9 mouse cellular contexts compared by ENCODE assay signal in the genomic region with DNA sequence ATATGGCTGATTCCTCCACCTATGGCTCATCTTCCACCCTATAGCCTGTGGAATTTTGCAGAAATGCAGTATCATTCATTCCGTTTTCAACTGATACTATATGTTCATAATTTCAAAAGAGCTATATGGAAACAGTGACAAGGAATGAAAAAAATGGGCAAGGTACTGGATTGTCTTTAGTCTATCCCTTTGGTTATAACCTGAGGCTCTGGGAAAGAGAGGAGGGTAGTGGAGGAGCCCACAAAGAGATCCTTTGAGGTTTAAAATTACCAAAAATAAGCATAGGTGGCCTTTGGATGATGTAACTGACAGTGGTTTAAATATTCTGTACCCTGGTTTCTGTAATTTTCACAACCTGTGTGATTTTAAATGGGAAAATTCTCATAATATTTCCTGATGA. TPM values are rescaled to one million over a fixed set of nuclear protein-coding genes. Genes with fewer than 3 reads are reported as not detected.
DNase-seq lines count a peak whose midpoint lies in the region; ATAC-seq and TF ChIP-seq lines count a peak whose summit lies in the region.
"Had no signal": no experiment of that assay in that cellular context is flagged by ENCODE, and none has a peak within 500 bp of the region (broad histone marks: within the 10 kb centered on the region; RNA-seq: fewer than 3 reads in every experiment).

No protein-coding gene starts in this region.

- no peak overlapping the region for H3K27ac ChIP-seq in liver, embryonic 12.5 days
- H3K27ac ChIP-seq in liver, embryonic 11.5 days (ENCODE audit: low read depth, low read length): no peak overlapping the region
- H3K27ac ChIP-seq in forebrain, embryonic 14.5 days (ENCODE audit: low read depth, low read length): 0 out of 2 replicates have a peak overlapping the region, but pooled peaks have one; percentile 85
- H3K27ac ChIP-seq in intestine, postnatal 0 days (ENCODE audit: low read depth, low read length): no peak overlapping the region
- peak overlapping the region; percentile 88 for H3K27ac ChIP-seq in neural tube, embryonic 15.5 days (replicated peaks)

- no peak overlapping the region for H3K4me3 ChIP-seq in liver, embryonic 12.5 days
- no peak overlapping the region for H3K4me3 ChIP-seq in liver, embryonic 11.5 days (ENCODE audit: low read depth, low read length)
- H3K4me3 ChIP-seq in forebrain, embryonic 14.5 days (ENCODE audit: low read depth, low read length): peak overlapping the region; percentile 43
- no peak overlapping the region for H3K4me3 ChIP-seq in intestine, postnatal 0 days (ENCODE audit: low read depth, low read length)
- H3K4me3 ChIP-seq in neural tube, embryonic 15.5 days (replicated peaks): peak overlapping the region; percentile 50

- 13% methylated on average over 1 of the region's 1 CpGs for WGBS in liver, embryonic 12.5 days (ENCODE audit: insufficient replicate concordance)
- 32% methylated on average over 1 of the region's 1 CpGs for WGBS in liver, embryonic 11.5 days
- WGBS in forebrain, embryonic 14.5 days: 24% methylated on average over 1 of the region's 1 CpGs
- WGBS in intestine, postnatal 0 days: 23% methylated on average over 1 of the region's 1 CpGs
- 35% methylated on average over 1 of the region's 1 CpGs for WGBS in neural tube, embryonic 15.5 days

- no peak for ATAC-seq in liver, embryonic 12.5 days
- no peak for ATAC-seq in liver, embryonic 11.5 days (replicated peaks; ENCODE audit: low FRiP score)
- ATAC-seq in forebrain, embryonic 14.5 days: peak; percentile 49; the same call in 1 of the 2 replicates
- ATAC-seq in intestine, postnatal 0 days: no peak
- ATAC-seq in neural tube, embryonic 15.5 days (ENCODE audit: low FRiP score): peak; percentile 55
- ATAC-seq: Patski had no signal

- DNase-seq in liver, embryonic 11.5 days (ENCODE audit: low spot score): no peak
- no peak for DNase-seq in forebrain, embryonic 14.5 days (ENCODE audit: low spot score)
- no peak for DNase-seq in right cerebral cortex, postnatal 36 days (ENCODE audit: low spot score in 2 of 2)
- no peak for DNase-seq in cerebellum, adult 8-10 months

- H3K36me3 ChIP-seq in liver, embryonic 12.5 days: no peaks in the 10 kb centered on the region
- no peaks in the 10 kb centered on the region for H3K36me3 ChIP-seq in liver, embryonic 11.5 days (ENCODE audit: control insufficient read depth, insufficient read depth, low read length)
- no peaks in the 10 kb centered on the region for H3K36me3 ChIP-seq in forebrain, embryonic 14.5 days (ENCODE audit: control insufficient read depth, insufficient read depth, low read length)
- H3K36me3 ChIP-seq in intestine, postnatal 0 days (ENCODE audit: control insufficient read depth, insufficient read depth): no peaks in the 10 kb centered on the region
- no peaks in the 10 kb centered on the region for H3K36me3 ChIP-seq in neural tube, embryonic 15.5 days

- no peaks in the 10 kb centered on the region for H3K4me1 ChIP-seq in liver, embryonic 12.5 days
- H3K4me1 ChIP-seq in liver, embryonic 11.5 days (replicated peaks; ENCODE audit: control insufficient read depth, insufficient read depth, low read length): no peaks in the 10 kb centered on the region
- H3K4me1 ChIP-seq in forebrain, embryonic 14.5 days (ENCODE audit: control insufficient read depth, insufficient read depth, low read length): no peaks in the 10 kb centered on the region
- H3K4me1 ChIP-seq in intestine, postnatal 0 days (replicated peaks; ENCODE audit: control insufficient read depth, insufficient read depth, low read length): no peaks in the 10 kb centered on the region
- no peaks in the 10 kb centered on the region for H3K4me1 ChIP-seq in neural tube, embryonic 15.5 days

- H3K9me3 ChIP-seq in liver, embryonic 12.5 days (replicated peaks): no peaks in the 10 kb centered on the region
- H3K9me3 ChIP-seq in liver, embryonic 11.5 days (ENCODE audit: control insufficient read depth, low read length): no peaks in the 10 kb centered on the region
- no peaks in the 10 kb centered on the region for H3K9me3 ChIP-seq in forebrain, embryonic 14.5 days (replicated peaks; ENCODE audit: control insufficient read depth, low read length)
- no peaks in the 10 kb centered on the region for H3K9me3 ChIP-seq in intestine, postnatal 0 days (ENCODE audit: control insufficient read depth)
- H3K9me3 ChIP-seq in neural tube, embryonic 15.5 days (replicated peaks): no peaks in the 10 kb centered on the region

- H3K27me3 ChIP-seq in liver, embryonic 12.5 days (replicated peaks): peaks cover 25% of the 10 kb centered on the region
- peaks cover 27% of the 10 kb centered on the region for H3K27me3 ChIP-seq in liver, embryonic 11.5 days (replicated peaks; ENCODE audit: control insufficient read depth, insufficient read depth, low read length)
- 0 out of 2 replicates have a peak, but pooled peaks cover 3% of the 10 kb centered on the region for H3K27me3 ChIP-seq in forebrain, embryonic 14.5 days (replicated peaks; ENCODE audit: control insufficient read depth, insufficient read depth, low read length)
- H3K27me3 ChIP-seq in intestine, postnatal 0 days (replicated peaks; ENCODE audit: control insufficient read depth, insufficient read depth, low read length): peaks cover 14% of the 10 kb centered on the region; the same call in 1 of the 2 replicates
- peaks cover 16% of the 10 kb centered on the region; the same call in 1 of the 2 replicates for H3K27me3 ChIP-seq in neural tube, embryonic 15.5 days (replicated peaks)

- H3K4me2 ChIP-seq in liver, embryonic 12.5 days: peak overlapping the region; percentile 34; the same call in 1 of the 2 replicates
- no peak overlapping the region for H3K4me2 ChIP-seq in liver, embryonic 11.5 days
- peak overlapping the region; percentile 45 for H3K4me2 ChIP-seq in forebrain, embryonic 14.5 days (ENCODE audit: low read length)
- 0 out of 2 replicates have a peak overlapping the region, but pooled peaks have one; percentile 54 for H3K4me2 ChIP-seq in intestine, postnatal 0 days (replicated peaks; ENCODE audit: low read depth)
- peak overlapping the region; percentile 47 for H3K4me2 ChIP-seq in neural tube, embryonic 15.5 days

- no peak for TF ChIP-seq CTCF in intestine, postnatal 0 days (IDR thresholded peaks at IDR 0.05; ENCODE audit: low read depth)

- H3K9ac ChIP-seq in liver, embryonic 12.5 days: no peak overlapping the region
- no peak overlapping the region for H3K9ac ChIP-seq in liver, embryonic 11.5 days (ENCODE audit: low read depth, low read length)
- H3K9ac ChIP-seq in forebrain, embryonic 14.5 days (ENCODE audit: low read length): peak overlapping the region; percentile 66
- no peak overlapping the region for H3K9ac ChIP-seq in intestine, postnatal 0 days (ENCODE audit: low read depth, low read length)
- peak overlapping the region; percentile 52; the same call in 1 of the 2 replicates for H3K9ac ChIP-seq in neural tube, embryonic 15.5 days (replicated peaks)

RNA-seq across cellular contexts. Expression of a gene that starts 0.4 kb away (rescaled TPM):
- polyA plus RNA-seq in liver, embryonic 12.5 days (2016; fragmentation: Nextera tagmentation; extraction: Ambion mirVana): 0.24 and 0.27 TPM in 2 replicates
- 0.58 and 1.1 TPM in 2 replicates for polyA plus RNA-seq in liver, embryonic 11.5 days (2014; fragmentation: Nextera tagmentation; extraction: Ambion mirVana)
- polyA plus RNA-seq in forebrain, embryonic 14.5 days (2014; fragmentation: Nextera tagmentation; extraction: Ambion mirVana): 35.5 and 45.5 TPM in 2 replicates
- polyA plus RNA-seq in intestine, postnatal 0 days (2015; fragmentation: Nextera tagmentation; extraction: Ambion mirVana): 1.0 and 1.3 TPM in 2 replicates
- polyA plus RNA-seq in neural tube, embryonic 15.5 days (2015; fragmentation: Nextera tagmentation; extraction: Ambion mirVana): 112 and 129 TPM in 2 replicates
- polyA plus RNA-seq: large intestine, adult 2 months; Patski had no signal

Comparison
In these comparisons a context has a peak if more than half of its experiments do, and no peak if none do; other contexts are left out.
1. ATAC-seq: peak in forebrain, embryonic 14.5 days (single experiment) and neural tube, embryonic 15.5 days (single experiment); none in liver, embryonic 12.5 days (single experiment), liver, embryonic 11.5 days (single experiment) and intestine, postnatal 0 days (single experiment).
2. H3K27ac ChIP-seq: peak in forebrain, embryonic 14.5 days (single experiment) and neural tube, embryonic 15.5 days (single experiment); none in liver, embryonic 12.5 days (single experiment), liver, embryonic 11.5 days (single experiment) and intestine, postnatal 0 days (single experiment).
3. H3K4me3 ChIP-seq: peak in forebrain, embryonic 14.5 days (single experiment) and neural tube, embryonic 15.5 days (single experiment); none in liver, embryonic 12.5 days (single experiment), liver, embryonic 11.5 days (single experiment) and intestine, postnatal 0 days (single experiment).
4. H3K9ac ChIP-seq: peak in forebrain, embryonic 14.5 days (single experiment) and neural tube, embryonic 15.5 days (single experiment); none in liver, embryonic 12.5 days (single experiment), liver, embryonic 11.5 days (single experiment) and intestine, postnatal 0 days (single experiment).
5. RNA of a gene that starts 0.4 kb away (polyA plus RNA-seq): 112 to 129 TPM in neural tube, embryonic 15.5 days and 35.5 to 45.5 TPM in forebrain, embryonic 14.5 days; 1.0 to 1.3 TPM in intestine, postnatal 0 days, 0.58 to 1.1 TPM in liver, embryonic 11.5 days and 0.24 to 0.27 TPM in liver, embryonic 12.5 days; every median in the first group is over 10 times any median in the second.